Mouse (Mus musculus) liver, postnatal 0 days (tissue): Measurements from ENCODE around the gene Frzb. TPM values are rescaled to one million over a fixed set of nuclear protein-coding genes. Genes with fewer than 3 reads are reported as not detected.

Experiments
- ATAC-seq: fragments of 200-750 bp; cut with Nextera tagmentation; 2 replicates; pipeline ENCODE4 v1.8.0; 2017; ENCODE audit warnings: mild to moderate bottlenecking, moderate library complexity
- DNase-seq: peaks from one replicate; pipeline ENCODE4 v3.0.0-alpha.2; 2016
- H3K27ac ChIP-seq: fragments of 300-500 bp; sonication (generic); 2 replicates; pipeline ENCODE4 v1.5.1; 2014; ENCODE audit warnings: antibody characterized with exemption, moderate library complexity, mild to moderate bottlenecking, low read depth
- H3K27me3 ChIP-seq: fragments of 300-500 bp; sonication (generic); 2 replicates; pipeline ENCODE4 v1.6.1; 2014; ENCODE audit warnings: low read length, control low read depth, mixed read lengths; ENCODE audit not compliant: insufficient read depth
- H3K36me3 ChIP-seq: fragments of 300-500 bp; sonication (generic); replicated peaks from 2 replicates; pipeline ENCODE4 v1.6.1; 2014; ENCODE audit warnings: mild to moderate bottlenecking, control low read depth, low read length, moderate library complexity, mixed read lengths; ENCODE audit not compliant: insufficient read depth
- H3K4me1 ChIP-seq: fragments of 300-500 bp; sonication (generic); 2 replicates; pipeline ENCODE4 v1.6.1; 2014; ENCODE audit warnings: antibody characterized with exemption, mild to moderate bottlenecking, control low read depth; ENCODE audit not compliant: insufficient read depth
- H3K4me2 ChIP-seq: fragments of 300-500 bp; sonication (generic); 2 replicates; pipeline ENCODE4 v1.6.1; 2014; ENCODE audit warnings: low read depth, mild to moderate bottlenecking, low read length, moderate library complexity, mixed read lengths
- H3K4me3 ChIP-seq: fragments of 300-500 bp; sonication (generic); 2 replicates; pipeline ENCODE4 v1.5.1; 2014; ENCODE audit warnings: low read depth, low read length
- H3K9ac ChIP-seq: fragments of 300-500 bp; sonication (generic); replicated peaks from 2 replicates; pipeline ENCODE4 v1.6.1; 2014; ENCODE audit warnings: mild to moderate bottlenecking, moderate library complexity
- H3K9me3 ChIP-seq: fragments of 300-500 bp; sonication (generic); 2 replicates; pipeline ENCODE4 v1.6.1; 2016; ENCODE audit warnings: mild to moderate bottlenecking, control low read depth, low read length, mixed read lengths
- CTCF ChIP-seq: sonication (generic); IDR thresholded peaks from 2 replicates; pipeline ENCODE4 v1.5.1; 2016; ENCODE audit warnings: antibody characterized with exemption, low read depth
- EP300 ChIP-seq: IDR thresholded peaks from 2 replicates; pipeline ENCODE4 v1.6.1; 2016; ENCODE audit warnings: antibody characterized with exemption, low read depth, mild to moderate bottlenecking
- WGBS: fragments of 180-500 bp; shearing (Covaris S2); extraction: QIAGEN DNeasy Blood & Tissue Kit; methylation state at CpG from one replicate; pipeline ENCODE4 v1.1.7; 2014; ENCODE audit not compliant: insufficient replicate concordance; 5-methylcytosine and 5-hydroxymethylcytosine counted together
- polyA plus RNA-seq: library from polyadenylated mRNA; unstranded; fragments of >200 nt; fragmentation: Nextera tagmentation; extraction: Ambion mirVana; gene quantifications from 2 replicates; pipeline ENCODE4 v1.2.1, GENCODE M21; 2015

The Frzb gene
- polyA plus RNA-seq, 1 experiment from 2014 or later: 0.49 TPM

DNA sequence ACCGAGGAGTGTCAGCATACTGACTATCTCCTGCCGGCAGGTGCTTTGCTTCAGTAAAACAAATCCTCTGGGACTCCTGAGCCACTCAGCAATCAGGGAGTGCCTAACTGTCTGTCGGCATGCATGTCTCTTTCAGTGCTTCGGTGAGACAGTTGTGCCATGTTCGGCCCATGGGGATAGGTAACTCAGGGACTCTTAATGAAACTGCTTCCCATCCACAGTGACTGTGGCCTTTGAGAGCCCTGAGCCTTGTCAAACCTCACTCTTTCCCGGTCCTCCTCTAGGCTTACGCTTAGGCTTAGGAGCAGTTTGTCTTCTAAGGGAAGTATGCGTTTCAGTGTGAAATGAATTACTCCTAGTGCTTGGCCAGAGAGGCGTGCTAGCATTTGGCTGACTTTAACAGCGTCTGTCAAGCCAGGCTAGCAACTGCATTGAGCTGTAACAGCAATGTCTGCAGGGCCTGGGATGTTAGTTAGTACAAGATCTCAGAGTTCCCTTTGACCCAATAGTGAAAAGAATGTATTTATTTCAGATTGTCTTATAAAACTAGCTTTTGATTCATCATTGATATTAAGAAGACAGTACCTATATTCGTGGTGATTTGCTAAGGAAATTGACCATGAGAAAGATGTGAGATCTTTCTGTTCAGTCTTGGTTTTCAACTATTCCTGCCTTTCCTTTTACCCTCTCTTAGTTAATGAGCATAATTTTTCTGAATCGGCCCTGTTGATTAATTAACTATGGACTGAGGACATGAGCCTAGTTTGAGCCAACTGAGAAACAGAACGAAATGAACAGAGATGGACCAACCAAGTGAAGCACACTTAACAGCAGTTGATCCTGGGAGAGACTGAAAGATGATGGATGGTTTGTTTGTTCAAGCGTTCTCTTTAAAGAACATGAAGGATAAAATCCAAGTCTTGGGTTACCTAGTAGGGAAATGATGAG lies 2.7 kb downstream of the Frzb start:
- TF ChIP-seq CTCF: no peak
- TF ChIP-seq EP300: no peak
- no peaks in the 10 kb centered on the region for H3K36me3 ChIP-seq
- H3K27me3 ChIP-seq: peaks cover 25% of the 10 kb centered on the region
- H3K4me2 ChIP-seq: no peak overlapping the region
- peaks cover 2% of the 10 kb centered on the region; the same call in 1 of the 2 replicates for H3K9me3 ChIP-seq
- no peak overlapping the region for H3K9ac ChIP-seq
- peaks cover 13% of the 10 kb centered on the region for H3K4me1 ChIP-seq
- 77% methylated on average over 14 of the region's 14 CpGs for WGBS
- DNase-seq (no peak), ATAC-seq (no peak)
- no peak overlapping the region for H3K4me3 ChIP-seq
- H3K27ac ChIP-seq: no peak overlapping the region

DNA sequence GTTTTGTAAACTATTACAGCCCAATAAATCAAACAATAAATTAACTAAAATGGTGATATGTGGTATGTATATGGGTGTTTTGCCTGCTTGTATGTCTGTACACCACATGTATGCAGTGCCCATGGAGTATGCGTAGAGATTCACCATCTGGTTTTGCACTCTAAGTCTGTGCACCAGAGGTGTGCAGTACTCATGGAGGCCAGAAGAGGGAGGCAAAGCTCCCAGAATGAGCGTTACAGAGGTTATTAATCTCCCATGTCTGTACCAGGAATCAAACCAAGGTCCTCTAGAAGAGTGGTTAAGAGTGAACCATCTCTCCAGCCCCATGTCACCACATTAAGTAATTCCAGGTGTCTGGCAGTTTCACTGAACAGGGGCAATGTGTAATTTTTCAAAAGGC lies 3.5 kb downstream of the Frzb start:
- H3K9me3 ChIP-seq: peaks cover 2% of the 10 kb centered on the region; the same call in 1 of the 2 replicates
- H3K4me3 ChIP-seq: no peak overlapping the region
- ATAC-seq (no peak), DNase-seq (no peak)
- H3K4me1 ChIP-seq: peaks cover 13% of the 10 kb centered on the region
- 92% methylated on average over 2 of the region's 2 CpGs for WGBS
- peak; percentile 51 for TF ChIP-seq CTCF
- TF ChIP-seq EP300: no peak
- peaks cover 25% of the 10 kb centered on the region for H3K27me3 ChIP-seq
- H3K27ac ChIP-seq: no peak overlapping the region
- no peak overlapping the region for H3K9ac ChIP-seq
- H3K4me2 ChIP-seq: no peak overlapping the region
- no peaks in the 10 kb centered on the region for H3K36me3 ChIP-seq

DNA sequence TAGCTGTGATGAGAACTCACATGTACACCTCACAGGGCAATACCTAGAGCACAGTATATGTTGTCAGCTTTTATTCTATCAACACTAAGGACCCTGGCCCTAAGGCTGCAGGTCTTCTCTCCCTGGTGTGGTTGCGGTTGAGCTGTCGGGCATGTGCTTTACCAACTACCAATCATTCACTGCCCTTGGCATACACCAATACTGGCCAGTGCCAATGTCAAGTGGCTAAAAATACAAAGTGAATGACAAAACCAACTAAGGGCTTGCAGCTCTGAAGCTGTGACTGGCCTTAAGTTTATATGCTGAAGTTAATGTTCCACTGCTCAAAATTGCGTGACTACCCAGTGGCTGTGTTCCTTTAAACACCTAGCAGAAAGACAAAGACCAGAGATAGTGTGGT lies 6.0 kb downstream of the Frzb start:
- no peak overlapping the region for H3K27ac ChIP-seq
- no peak for TF ChIP-seq EP300
- TF ChIP-seq CTCF: no peak
- no peak overlapping the region for H3K4me3 ChIP-seq
- DNase-seq: no peak
- H3K9me3 ChIP-seq: peaks cover 2% of the 10 kb centered on the region; the same call in 1 of the 2 replicates
- peaks cover 1% of the 10 kb centered on the region; the same call in 1 of the 2 replicates for H3K4me1 ChIP-seq
- no peak for ATAC-seq
- H3K9ac ChIP-seq: no peak overlapping the region
- H3K36me3 ChIP-seq: no peaks in the 10 kb centered on the region
- H3K27me3 ChIP-seq: peaks cover 2% of the 10 kb centered on the region
- no peak overlapping the region for H3K4me2 ChIP-seq
- 90% methylated on average over 3 of the region's 3 CpGs for WGBS

DNA sequence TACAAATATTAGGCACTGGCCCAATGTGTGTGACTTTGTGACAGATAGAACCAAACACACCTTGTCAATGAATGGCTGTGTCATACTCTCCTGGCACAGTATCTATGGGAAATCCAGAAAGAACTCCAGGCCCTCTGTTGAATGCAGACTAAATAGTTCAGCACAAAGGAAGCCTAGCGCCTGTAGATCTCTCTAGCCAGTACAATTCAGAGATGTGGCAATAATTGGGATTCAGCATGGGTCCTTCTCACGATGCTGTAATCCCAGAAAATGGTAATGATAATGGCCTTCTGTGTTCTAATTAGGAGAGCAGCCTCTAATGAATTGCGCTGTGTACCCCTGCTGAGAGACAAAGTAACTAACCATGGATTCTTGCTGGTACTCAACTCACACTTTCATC lies 8.6 kb downstream of the Frzb start:
- H3K4me3 ChIP-seq: no peak overlapping the region
- no peaks in the 10 kb centered on the region; the same call in 1 of the 2 replicates for H3K9me3 ChIP-seq
- ATAC-seq: no peak
- no peak overlapping the region for H3K27ac ChIP-seq
- H3K9ac ChIP-seq: no peak overlapping the region
- H3K36me3 ChIP-seq: no peaks in the 10 kb centered on the region
- WGBS: 75% methylated on average over 3 of the region's 3 CpGs
- no peak overlapping the region for H3K4me2 ChIP-seq
- H3K27me3 ChIP-seq: no peaks in the 10 kb centered on the region
- TF ChIP-seq CTCF: no peak
- TF ChIP-seq EP300: no peak
- no peaks in the 10 kb centered on the region for H3K4me1 ChIP-seq
- no peak for DNase-seq

DNA sequence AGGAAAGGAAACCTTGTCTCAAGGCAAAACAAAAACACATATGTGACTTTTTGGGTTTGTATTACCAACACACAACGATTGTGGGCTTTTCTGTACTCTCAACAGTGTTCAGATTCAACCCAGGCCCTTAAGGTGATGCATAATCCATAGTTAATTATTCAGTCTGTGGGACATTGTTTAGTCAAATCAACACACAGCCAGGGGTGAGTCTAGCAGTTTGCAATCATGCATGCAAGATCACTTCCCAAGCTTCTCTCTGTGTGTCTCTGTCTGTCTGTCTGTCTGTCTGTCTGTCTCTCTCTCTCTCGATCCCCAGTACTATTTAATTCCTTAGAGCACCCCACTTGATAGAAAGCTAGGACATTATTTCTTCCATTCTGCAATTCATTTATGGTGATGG lies 10.0 kb downstream of the Frzb start:
- H3K9me3 ChIP-seq: no peaks in the 10 kb centered on the region
- H3K27me3 ChIP-seq: no peaks in the 10 kb centered on the region
- H3K36me3 ChIP-seq: no peaks in the 10 kb centered on the region
- 72% methylated on average over 2 of the region's 2 CpGs for WGBS
- H3K9ac ChIP-seq: no peak overlapping the region
- no peak for DNase-seq
- no peak for ATAC-seq
- TF ChIP-seq CTCF (no peak), EP300 (no peak)
- H3K4me2 ChIP-seq: no peak overlapping the region
- H3K27ac ChIP-seq: no peak overlapping the region
- H3K4me3 ChIP-seq: no peak overlapping the region
- no peaks in the 10 kb centered on the region for H3K4me1 ChIP-seq

DNA sequence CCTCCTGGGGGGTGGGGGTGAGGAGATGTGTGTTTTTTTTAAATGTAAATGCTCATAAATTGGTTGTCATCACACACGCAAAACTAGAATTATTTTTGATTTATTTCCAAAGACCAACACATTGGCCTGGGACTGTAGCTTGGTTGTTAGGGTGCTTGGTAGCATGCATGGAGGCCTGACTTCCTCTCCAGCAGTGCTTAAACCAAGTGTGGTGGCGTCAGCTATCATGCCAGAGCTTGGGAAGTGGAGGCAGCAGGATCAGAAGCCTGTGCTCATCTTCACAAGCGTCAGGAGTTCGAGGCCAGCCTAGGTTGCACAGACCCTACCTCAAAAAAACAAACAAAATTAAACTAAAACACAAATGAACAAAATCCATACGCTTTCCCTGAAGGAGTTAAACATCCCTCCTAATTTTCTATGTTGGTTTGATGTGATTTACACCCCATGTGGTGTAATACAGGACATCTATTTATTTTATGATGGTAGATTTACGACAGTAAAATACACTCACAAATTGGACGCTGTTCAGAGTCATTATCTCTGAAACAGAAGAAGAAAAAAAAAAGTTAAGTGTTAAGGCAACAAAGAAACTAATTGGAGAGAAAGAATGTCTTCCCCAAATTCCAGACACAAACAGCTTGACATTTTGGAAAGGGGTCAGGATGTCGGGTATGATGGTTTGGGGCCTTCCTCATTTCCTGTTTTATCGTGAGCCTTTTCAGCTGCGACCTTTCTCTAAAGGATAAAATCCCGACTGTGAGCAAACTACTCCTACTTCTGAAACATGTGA lies 12.4 kb downstream of the Frzb start:
- Histone ChIP-seq H3K36me3 (no peaks in the 10 kb centered on the region), H3K4me3 (no peak overlapping the region), H3K4me2 (no peak overlapping the region), H3K4me1 (no peaks in the 10 kb centered on the region), H3K27ac (no peak overlapping the region), H3K9me3 (no peaks in the 10 kb centered on the region), H3K9ac (no peak overlapping the region), H3K27me3 (no peaks in the 10 kb centered on the region)
- DNase-seq (no peak), ATAC-seq (no peak)
- 58% methylated on average over 11 of the region's 11 CpGs for WGBS
- TF ChIP-seq EP300 (no peak), CTCF (no peak)
